Mouse (Mus musculus): ENCODE measurements around the gene Zswim7. TPM values are rescaled to one million over a fixed set of nuclear protein-coding genes. Genes with fewer than 3 reads are reported as not detected.
"Not testable (repeated sequence)": the region's sequence is repeated elsewhere in the genome, so short reads cannot be mapped to it uniquely, and the experiment has no call there.

Zswim7 gene
- total and polyA plus RNA-seq, 2 experiments from 2014 or later: 9.3 to 27.8 TPM

GRCm38 (mm10) chr11:62298883-62299282, 17.7 kb upstream of the Zswim7 start:
- ATAC-seq: no peak
- no peak for TF ChIP-seq CTCF (IDR thresholded peaks at IDR 0.05; ENCODE audit: low read depth)

GRCm38 (mm10) chr11:62294121-62294520, 12.9 kb upstream of the Zswim7 start:
- no peak for DNase-seq (ENCODE audit: low spot score)
- H3K9me3 ChIP-seq (ENCODE audit: low read length): no peaks in the 10 kb centered on the region
- no peak overlapping the region for H3K27ac ChIP-seq
- no peak overlapping the region for H3K4me2 ChIP-seq (ENCODE audit: low read depth, low read length)
- TF ChIP-seq CTCF (IDR thresholded peaks at IDR 0.05; ENCODE audit: low read depth): no peak
- ATAC-seq: no peak
- 89% methylated on average over 2 of the region's 2 CpGs for WGBS
- no peak overlapping the region for H3K4me3 ChIP-seq (ENCODE audit: low read length)
- H3K36me3 ChIP-seq (ENCODE audit: insufficient read depth, low read length): peaks cover 14% of the 10 kb centered on the region; the same call in 1 of the 2 replicates
- no peaks in the 10 kb centered on the region for H3K27me3 ChIP-seq (ENCODE audit: insufficient read depth, low read length)
- no peak overlapping the region; the same call in 1 of the 2 replicates for H3K9ac ChIP-seq (replicated peaks; ENCODE audit: low read length)
- H3K4me1 ChIP-seq (ENCODE audit: insufficient read depth, low read length): no peaks in the 10 kb centered on the region

More at GRCm38 (mm10) chr11:62298883-62299282, 17.7 kb upstream of the Zswim7 start:
- DNase-seq (ENCODE audit: low spot score): no peak
- Histone ChIP-seq H3K36me3 (ENCODE audit: insufficient read depth, low read length) (peaks cover 4% of the 10 kb centered on the region; the same call in 1 of the 2 replicates), H3K9me3 (ENCODE audit: low read length) (no peaks in the 10 kb centered on the region), H3K4me2 (ENCODE audit: low read depth, low read length) (no peak overlapping the region), H3K9ac (replicated peaks; ENCODE audit: low read length) (no peak overlapping the region), H3K27ac (no peak overlapping the region), H3K27me3 (ENCODE audit: insufficient read depth, low read length) (no peaks in the 10 kb centered on the region), H3K4me1 (ENCODE audit: insufficient read depth, low read length) (no peaks in the 10 kb centered on the region), H3K4me3 (ENCODE audit: low read length) (no peak overlapping the region)
- 83% methylated on average over 6 of the region's 6 CpGs for WGBS

- H3K36me3 ChIP-seq (ENCODE audit: insufficient read depth, low read length): peaks cover 18% of the 10 kb centered on the region; the same call in 1 of the 2 replicates
- no peak overlapping the region for H3K4me2 ChIP-seq (ENCODE audit: low read depth, low read length)
- no peaks in the 10 kb centered on the region for H3K27me3 ChIP-seq (ENCODE audit: insufficient read depth, low read length)
- no peak for TF ChIP-seq CTCF (IDR thresholded peaks at IDR 0.05; ENCODE audit: low read depth)
- no peak overlapping the region for H3K9ac ChIP-seq (replicated peaks; ENCODE audit: low read length)
- WGBS: 88% methylated on average over 1 of the region's 1 CpGs
- no peaks in the 10 kb centered on the region for H3K9me3 ChIP-seq (ENCODE audit: low read length)
- H3K4me3 ChIP-seq (ENCODE audit: low read length): no peak overlapping the region
- no peaks in the 10 kb centered on the region for H3K4me1 ChIP-seq (ENCODE audit: insufficient read depth, low read length)
- ATAC-seq (no peak), DNase-seq (ENCODE audit: low spot score) (no peak)
- H3K27ac ChIP-seq: no peak overlapping the region
These were observed 6.5 kb upstream of the Zswim7 start for GRCm38 (mm10) chr11:62287700-62288099.

- Histone ChIP-seq H3K27me3 (ENCODE audit: insufficient read depth, low read length) (no peaks in the 10 kb centered on the region), H3K27ac (no peak overlapping the region), H3K4me1 (ENCODE audit: insufficient read depth, low read length) (0 out of 2 replicates have a peak, but pooled peaks cover 6% of the 10 kb centered on the region), H3K36me3 (ENCODE audit: insufficient read depth, low read length) (peaks cover 14% of the 10 kb centered on the region; the same call in 1 of the 2 replicates), H3K4me3 (ENCODE audit: low read length) (no peak overlapping the region), H3K9ac (replicated peaks; ENCODE audit: low read length) (no peak overlapping the region), H3K9me3 (ENCODE audit: low read length) (no peaks in the 10 kb centered on the region), H3K4me2 (ENCODE audit: low read depth, low read length) (no peak overlapping the region)
- WGBS: 92% methylated on average over 8 of the region's 8 CpGs
- no peak for TF ChIP-seq CTCF (IDR thresholded peaks at IDR 0.05; ENCODE audit: low read depth)
- ATAC-seq: no peak
- no peak for DNase-seq (ENCODE audit: low spot score)
These were observed 3.8 kb upstream of the Zswim7 start for GRCm38 (mm10) chr11:62285020-62285419.

- H3K4me3 ChIP-seq (ENCODE audit: low read length); H3K27ac ChIP-seq; DNase-seq (ENCODE audit: low spot score); H3K27me3 ChIP-seq (ENCODE audit: insufficient read depth, low read length); ATAC-seq; H3K4me1 ChIP-seq (ENCODE audit: insufficient read depth, low read length); H3K9ac ChIP-seq (replicated peaks; ENCODE audit: low read length); H3K4me2 ChIP-seq (ENCODE audit: low read depth, low read length); H3K9me3 ChIP-seq (ENCODE audit: low read length): not testable (repeated sequence)
- H3K36me3 ChIP-seq (ENCODE audit: insufficient read depth, low read length): peaks cover 14% of the 10 kb centered on the region; the same call in 1 of the 2 replicates
- WGBS: 85% methylated on average over 3 of the region's 3 CpGs
These were observed 2.8 kb upstream of the Zswim7 start for GRCm38 (mm10) chr11:62284020-62284419.

- no peaks in the 10 kb centered on the region for H3K9me3 ChIP-seq (ENCODE audit: low read length)
- ATAC-seq (peak; percentile 75), DNase-seq (ENCODE audit: low spot score) (peak; percentile 51)
- peak overlapping the region; percentile 94 for H3K27ac ChIP-seq
- H3K4me1 ChIP-seq (ENCODE audit: insufficient read depth, low read length): 0 out of 2 replicates have a peak, but pooled peaks cover 6% of the 10 kb centered on the region
- peak overlapping the region; percentile 75 for H3K4me2 ChIP-seq (ENCODE audit: low read depth, low read length)
- WGBS: 3% methylated on average over 51 of the region's 57 CpGs
- TF ChIP-seq CTCF (IDR thresholded peaks at IDR 0.05; ENCODE audit: low read depth): no peak
- peaks cover 14% of the 10 kb centered on the region; the same call in 1 of the 2 replicates for H3K36me3 ChIP-seq (ENCODE audit: insufficient read depth, low read length)
- peak overlapping the region; percentile 98 for H3K4me3 ChIP-seq (ENCODE audit: low read length)
- peak overlapping the region; percentile 89 for H3K9ac ChIP-seq (replicated peaks; ENCODE audit: low read length)
- no peaks in the 10 kb centered on the region for H3K27me3 ChIP-seq (ENCODE audit: insufficient read depth, low read length)
These were observed 424 bp upstream of the Zswim7 start for GRCm38 (mm10) chr11:62281601-62281997.

GRCm38 (mm10) chr11:62278027-62278426, 3.1 kb downstream of the Zswim7 start:
- H3K4me1 ChIP-seq (ENCODE audit: insufficient read depth, low read length): 0 out of 2 replicates have a peak, but pooled peaks cover 6% of the 10 kb centered on the region
- no peak overlapping the region for H3K9ac ChIP-seq (replicated peaks; ENCODE audit: low read length)
- peak; percentile 70 for DNase-seq (ENCODE audit: low spot score)
- no peaks in the 10 kb centered on the region for H3K36me3 ChIP-seq (ENCODE audit: insufficient read depth, low read length)
- 28% methylated on average over 5 of the region's 5 CpGs for WGBS
- H3K9me3 ChIP-seq (ENCODE audit: low read length): no peaks in the 10 kb centered on the region
- no peaks in the 10 kb centered on the region for H3K27me3 ChIP-seq (ENCODE audit: insufficient read depth, low read length)
- TF ChIP-seq CTCF (IDR thresholded peaks at IDR 0.05; ENCODE audit: low read depth): peak; percentile 93
- no peak overlapping the region for H3K4me3 ChIP-seq (ENCODE audit: low read length)
- no peak for ATAC-seq
- H3K27ac ChIP-seq: no peak overlapping the region
- H3K4me2 ChIP-seq (ENCODE audit: low read depth, low read length): no peak overlapping the region
